Mouse (Mus musculus) forebrain, embryonic 16.5 days (tissue): Measurements from ENCODE around the gene Ogn. TPM values are rescaled to one million over a fixed set of nuclear protein-coding genes. Genes with fewer than 3 reads are reported as not detected.

Experiments used
- polyA plus RNA-seq: library from polyadenylated mRNA; unstranded; fragments of >200 nt; fragmentation: Nextera tagmentation; extraction: Ambion mirVana; gene quantifications from 2 replicates; pipeline ENCODE4 v1.2.1, GENCODE M21; 2015

The Ogn gene
- polyA plus RNA-seq, 1 experiment from 2014 or later = 9.7 TPM

Other genes starting within 250 kb of the Ogn start
- gene Ippk, start 186.8 kb upstream of the Ogn start, polyA plus RNA-seq = 16.9 and 17.3 TPM in 2 replicates
- 0.58 and 0.61 TPM in 2 replicates for gene Tes3-ps, start 114.7 kb upstream of the Ogn start, polyA plus RNA-seq
- 1.5 and 1.6 TPM in 2 replicates for gene Ecm2, start 103.2 kb upstream of the Ogn start, polyA plus RNA-seq
- gene Aspn, start 63.6 kb upstream of the Ogn start, polyA plus RNA-seq = 0.63 and 3.6 TPM in 2 replicates
- gene Omd, start 25.6 kb upstream of the Ogn start, polyA plus RNA-seq = 0.80 and 1.4 TPM in 2 replicates
- 10.6 and 11.8 TPM in 2 replicates for gene Cenpp, start 44.7 kb downstream of the Ogn start, polyA plus RNA-seq
- gene Nol8, start 45.0 kb downstream of the Ogn start, polyA plus RNA-seq = 24.4 and 25.2 TPM in 2 replicates
- 63.9 and 64.3 TPM in 2 replicates for gene Iars, start 74.1 kb downstream of the Ogn start, polyA plus RNA-seq
- gene Gm30302, start 191.0 kb downstream of the Ogn start, polyA plus RNA-seq = not detected in 2 replicates